Mouse (Mus musculus) small intestine, adult 2 months (tissue): ENCODE measurements around the gene Pde8b. TPM values are rescaled to one million over a fixed set of nuclear protein-coding genes. Genes with fewer than 3 reads are reported as not detected.

Experiments
- H3K27ac ChIP-seq: fragments of 200-500 bp; 2 replicates; pipeline ENCODE4 v1.5.1; 2012; ENCODE audit warnings: low read depth, low read length, control low read depth, inconsistent platforms; ENCODE audit not compliant: insufficient read depth
- H3K27me3 ChIP-seq: fragments of 200-500 bp; 2 replicates; pipeline ENCODE4 v1.6.1; 2012; ENCODE audit warnings: mild to moderate bottlenecking, moderate library complexity, low read length, inconsistent platforms; ENCODE audit not compliant: control insufficient read depth, insufficient read depth
- H3K36me3 ChIP-seq: fragments of 200-500 bp; 2 replicates; pipeline ENCODE4 v1.6.1; 2012; ENCODE audit warnings: mild to moderate bottlenecking, low read length, control low read depth, inconsistent platforms; ENCODE audit not compliant: control insufficient read depth, insufficient read depth
- H3K4me1 ChIP-seq: fragments of 200-500 bp; 2 replicates; pipeline ENCODE4 v1.6.1; 2012; ENCODE audit warnings: low read length, inconsistent platforms, mixed read lengths; ENCODE audit not compliant: control insufficient read depth, insufficient read depth, insufficient read length
- H3K4me3 ChIP-seq: fragments of 200-500 bp; 2 replicates; pipeline ENCODE4 v1.5.1; 2012; ENCODE audit warnings: low read depth, mild to moderate bottlenecking, control low read depth, inconsistent platforms, low read length, moderate library complexity
- CTCF ChIP-seq: fragments of 200-500 bp; IDR thresholded peaks from 2 replicates; pipeline ENCODE4 v1.5.1; 2012; ENCODE audit warnings: low read depth, mild to moderate bottlenecking, control low read depth, inconsistent platforms, low read length, moderate library complexity, mixed read lengths; ENCODE audit not compliant: insufficient replicate concordance, insufficient read length; ENCODE audit errors: extremely low read depth
- POLR2A ChIP-seq: fragments of 200-500 bp; IDR thresholded peaks from 2 replicates; pipeline ENCODE4 v1.6.1; 2012; ENCODE audit warnings: low read depth, mild to moderate bottlenecking, control low read depth, inconsistent platforms, low read length, moderate library complexity
- WGBS: fragments of 180-500 bp; shearing (Covaris S2); methylation state at CpG from one replicate; pipeline ENCODE4 v1.1.7; 2018; 5-methylcytosine and 5-hydroxymethylcytosine counted together
- polyA plus RNA-seq: library from polyadenylated mRNA; depleted of rRNA; stranded (reverse); fragments of >200 nt; gene quantifications from 2 replicates; pipeline ENCODE4 v1.2.3, GENCODE M21; 2012

Pde8b gene
- polyA plus RNA-seq, 1 experiment, result 4.8 TPM

DNA sequence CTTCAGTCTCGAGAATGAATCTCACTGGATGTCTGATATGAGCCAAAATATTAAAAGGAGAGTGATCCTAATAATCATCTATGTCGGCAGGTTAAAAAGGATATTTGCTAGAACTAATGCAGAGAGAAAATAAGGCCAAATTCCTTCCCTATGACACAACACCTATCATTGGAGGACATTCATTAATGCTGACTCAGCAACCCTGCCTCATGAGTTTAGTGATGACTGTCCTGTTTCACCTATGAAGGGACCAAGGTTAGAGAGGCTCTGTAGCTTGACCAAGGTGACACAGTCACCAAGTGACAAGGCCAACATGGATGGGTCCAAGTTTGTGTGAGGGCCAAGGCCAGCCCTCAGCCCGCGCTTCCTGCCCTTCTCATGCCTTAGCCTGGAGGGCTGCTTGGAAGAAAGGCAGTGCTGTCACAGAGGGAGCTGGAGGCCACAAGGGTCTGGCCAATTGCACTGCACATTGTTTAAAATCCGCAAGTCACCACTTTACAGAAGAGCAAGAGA lies 62.9 kb downstream of the Pde8b start:
- H3K27me3 ChIP-seq, result no peaks in the 10 kb centered on the region
- H3K4me1 ChIP-seq, result no peaks in the 10 kb centered on the region
- TF ChIP-seq POLR2A (no peak), CTCF (no peak)
- H3K36me3 ChIP-seq, result no peaks in the 10 kb centered on the region
- no peak overlapping the region for H3K4me3 ChIP-seq
- no peak overlapping the region for H3K27ac ChIP-seq
- 92% methylated on average over 5 of the region's 5 CpGs for WGBS

DNA sequence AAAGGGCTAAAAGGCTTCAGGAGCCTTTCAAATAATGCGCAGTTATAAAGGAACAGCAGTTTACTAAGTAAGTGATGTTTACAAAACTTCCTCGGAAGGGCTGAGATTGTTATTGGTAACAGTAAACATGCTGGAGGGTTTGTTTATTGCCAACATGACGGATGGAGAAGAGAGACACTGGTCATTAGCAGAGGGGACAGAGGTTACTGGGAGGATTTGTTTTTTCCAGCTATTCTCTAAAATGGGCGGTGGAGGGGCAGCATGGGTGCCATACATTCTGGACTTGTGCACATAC lies 63.4 kb downstream of the Pde8b start:
- H3K36me3 ChIP-seq, result no peaks in the 10 kb centered on the region
- H3K27ac ChIP-seq, result no peak overlapping the region
- no peaks in the 10 kb centered on the region for H3K27me3 ChIP-seq
- no peak for TF ChIP-seq CTCF
- TF ChIP-seq POLR2A, result no peak
- 80% methylated on average over 4 of the region's 4 CpGs for WGBS
- no peaks in the 10 kb centered on the region for H3K4me1 ChIP-seq
- H3K4me3 ChIP-seq, result no peak overlapping the region

DNA sequence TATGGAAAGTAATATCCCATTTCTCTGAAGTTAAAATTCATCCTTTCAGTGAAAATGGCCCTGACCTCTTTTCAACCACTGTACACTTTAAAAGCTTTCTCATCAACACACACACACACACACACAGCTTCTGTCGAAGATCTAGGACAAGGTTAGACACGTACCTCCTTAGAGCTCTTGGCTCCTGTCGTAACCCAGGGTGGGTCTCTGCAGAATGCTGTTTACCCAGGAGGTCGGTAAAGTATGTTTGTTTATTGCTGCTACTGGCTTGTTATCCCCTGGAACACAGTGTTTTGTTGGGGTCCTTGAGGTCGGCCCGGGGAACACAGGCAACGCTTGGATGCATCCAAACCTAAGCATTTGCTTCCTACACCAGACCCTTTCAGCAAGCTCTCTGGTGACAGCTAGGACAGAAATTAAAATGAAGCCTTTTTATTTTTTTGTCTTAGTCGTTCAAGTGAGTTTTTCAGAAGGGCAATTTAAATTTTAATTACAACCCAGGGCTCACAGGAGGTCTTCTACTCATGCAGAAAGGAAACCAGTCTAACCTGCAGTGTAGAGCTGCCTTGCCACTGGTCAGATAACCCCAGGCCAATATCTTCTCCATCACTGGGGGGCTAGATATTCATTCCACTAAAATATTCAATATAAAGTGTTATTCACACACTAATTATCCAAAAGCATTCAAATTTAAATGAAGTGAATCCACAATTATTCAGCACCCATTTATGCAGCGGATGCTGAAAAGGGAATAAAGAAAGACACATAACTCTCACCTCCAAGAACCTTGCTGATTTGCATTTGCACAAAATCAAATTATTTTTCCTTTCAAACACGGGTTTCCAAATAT lies 64.0 kb downstream of the Pde8b start:
- no peaks in the 10 kb centered on the region for H3K27me3 ChIP-seq
- H3K27ac ChIP-seq, result no peak overlapping the region
- no peaks in the 10 kb centered on the region for H3K4me1 ChIP-seq
- TF ChIP-seq CTCF (no peak), POLR2A (no peak)
- 59% methylated on average over 10 of the region's 10 CpGs for WGBS
- no peak overlapping the region for H3K4me3 ChIP-seq
- no peaks in the 10 kb centered on the region for H3K36me3 ChIP-seq

GRCm38 (mm10) chr13:95183686-95184085 lies 66.5 kb downstream of the Pde8b start:
- TF ChIP-seq CTCF, result no peak
- no peaks in the 10 kb centered on the region for H3K36me3 ChIP-seq
- no peaks in the 10 kb centered on the region for H3K27me3 ChIP-seq
- no peak overlapping the region for H3K4me3 ChIP-seq
- WGBS, result 93% methylated on average over 2 of the region's 2 CpGs
- no peak overlapping the region for H3K27ac ChIP-seq
- H3K4me1 ChIP-seq, result no peaks in the 10 kb centered on the region

GRCm38 (mm10) chr13:95180208-95180607 lies 69.9 kb downstream of the Pde8b start:
- no peak for TF ChIP-seq CTCF
- TF ChIP-seq POLR2A, result no peak
- 93% methylated on average over 2 of the region's 2 CpGs for WGBS
- Histone ChIP-seq H3K27ac (no peak overlapping the region), H3K27me3 (no peaks in the 10 kb centered on the region), H3K36me3 (no peaks in the 10 kb centered on the region), H3K4me3 (no peak overlapping the region), H3K4me1 (peaks cover 8% of the 10 kb centered on the region)

DNA sequence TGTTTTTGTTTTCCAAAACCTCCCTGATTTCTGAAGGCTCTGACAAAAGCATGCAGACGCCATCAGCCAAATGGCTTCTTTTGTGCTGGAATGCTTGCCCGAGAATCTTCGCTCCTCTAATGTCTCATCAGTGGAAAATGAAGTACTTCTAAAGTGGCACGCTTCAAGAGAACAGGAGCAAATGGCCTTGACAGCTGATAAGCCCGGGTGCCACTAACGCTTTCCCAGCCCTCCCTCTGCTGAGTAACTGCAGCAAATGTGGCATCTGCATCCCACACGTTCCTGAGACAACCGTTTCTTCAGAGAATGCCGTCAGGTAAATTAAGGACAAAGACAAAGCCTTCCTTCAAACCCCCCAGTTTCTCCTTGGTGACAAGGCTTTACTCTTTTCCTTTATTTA lies 72.8 kb downstream of the Pde8b start:
- Histone ChIP-seq H3K36me3 (no peaks in the 10 kb centered on the region), H3K4me3 (no peak overlapping the region), H3K27me3 (no peaks in the 10 kb centered on the region), H3K4me1 (peaks cover 8% of the 10 kb centered on the region), H3K27ac (no peak overlapping the region)
- no peak for TF ChIP-seq CTCF
- no peak for TF ChIP-seq POLR2A
- 59% methylated on average over 9 of the region's 9 CpGs for WGBS

GRCm38 (mm10) chr13:95176399-95176798 lies 73.7 kb downstream of the Pde8b start:
- Histone ChIP-seq H3K4me3 (no peak overlapping the region), H3K36me3 (no peaks in the 10 kb centered on the region), H3K4me1 (peaks cover 8% of the 10 kb centered on the region), H3K27ac (no peak overlapping the region), H3K27me3 (no peaks in the 10 kb centered on the region)
- TF ChIP-seq CTCF (no peak), POLR2A (no peak)
- 23% methylated on average over 5 of the region's 5 CpGs for WGBS
